Mouse (Mus musculus) liver, embryonic 16.5 days (tissue): Measurements from ENCODE around the gene Cpt1c. TPM values are rescaled to one million over a fixed set of nuclear protein-coding genes. Genes with fewer than 3 reads are reported as not detected.

Experiments
- ATAC-seq: fragments of 200-750 bp; cut with Nextera tagmentation; 2 replicates; pipeline ENCODE4 v1.8.0; 2017; ENCODE audit warnings: low read depth, mild to moderate bottlenecking, moderate number of reproducible peaks, moderate library complexity
- H3K27ac ChIP-seq: fragments of 300-500 bp; sonication (generic); 2 replicates; pipeline ENCODE4 v1.5.1; 2014; ENCODE audit warnings: mild to moderate bottlenecking, low read length
- H3K27me3 ChIP-seq: fragments of 300-500 bp; sonication (generic); 2 replicates; pipeline ENCODE4 v1.6.1; 2014; ENCODE audit warnings: low read depth, low read length, mixed read lengths; ENCODE audit not compliant: control insufficient read depth, insufficient read depth
- H3K36me3 ChIP-seq: fragments of 300-500 bp; sonication (generic); 2 replicates; pipeline ENCODE4 v1.6.1; 2014; ENCODE audit warnings: mild to moderate bottlenecking; ENCODE audit not compliant: control insufficient read depth, insufficient read depth
- H3K4me1 ChIP-seq: fragments of 300-500 bp; sonication (generic); 2 replicates; pipeline ENCODE4 v1.6.1; 2014; ENCODE audit warnings: low read depth, low read length, mixed read lengths; ENCODE audit not compliant: control insufficient read depth
- H3K4me2 ChIP-seq: fragments of 300-500 bp; sonication (generic); 2 replicates; pipeline ENCODE4 v1.6.1; 2014; ENCODE audit warnings: low read depth, low read length, mixed read lengths
- H3K4me3 ChIP-seq: fragments of 300-500 bp; sonication (generic); 2 replicates; pipeline ENCODE4 v1.5.1; 2014; ENCODE audit warnings: low read depth, mild to moderate bottlenecking, low read length
- H3K9ac ChIP-seq: fragments of 300-500 bp; sonication (generic); 2 replicates; pipeline ENCODE4 v1.6.1; 2014; ENCODE audit warnings: low read depth, low read length
- H3K9me3 ChIP-seq: fragments of 300-500 bp; sonication (generic); replicated peaks from 2 replicates; pipeline ENCODE4 v1.6.1; 2016; ENCODE audit warnings: low read length; ENCODE audit not compliant: control insufficient read depth
- WGBS: fragments of 180-500 bp; shearing (Covaris S2); extraction: QIAGEN DNeasy Blood & Tissue Kit; methylation state at CpG from one replicate; pipeline ENCODE4 v1.1.7; 2014; ENCODE audit not compliant: insufficient replicate concordance; 5-methylcytosine and 5-hydroxymethylcytosine counted together
- polyA plus RNA-seq: library from polyadenylated mRNA; unstranded; fragments of >200 nt; fragmentation: Nextera tagmentation; extraction: Ambion mirVana; gene quantifications from 2 replicates; pipeline ENCODE4 v1.2.1, GENCODE M21; 2015

The Cpt1c gene
- polyA plus RNA-seq, 1 experiment from 2014 or later, result 1.8 TPM

GRCm38 (mm10) chr7:45014096-45014451, 39.4 kb upstream of the Cpt1c start:
- no peaks in the 10 kb centered on the region for H3K9me3 ChIP-seq
- H3K27me3 ChIP-seq, result peaks cover 2% of the 10 kb centered on the region; the same call in 1 of the 2 replicates
- no peak for ATAC-seq
- H3K27ac ChIP-seq, result no peak overlapping the region
- no peak overlapping the region for H3K4me2 ChIP-seq
- peaks cover 45% of the 10 kb centered on the region for H3K4me1 ChIP-seq
- H3K4me3 ChIP-seq, result no peak overlapping the region
- H3K9ac ChIP-seq, result peak overlapping the region; percentile 1; the same call in 1 of the 2 replicates
- H3K36me3 ChIP-seq, result peaks cover 18% of the 10 kb centered on the region
- WGBS, result 91% methylated on average over 3 of the region's 3 CpGs

GRCm38 (mm10) chr7:45013366-45014095, 38.9 kb upstream of the Cpt1c start:
- WGBS, result 89% methylated on average over 16 of the region's 16 CpGs
- no peak for ATAC-seq
- no peaks in the 10 kb centered on the region; the same call in 1 of the 2 replicates for H3K27me3 ChIP-seq
- no peaks in the 10 kb centered on the region for H3K9me3 ChIP-seq
- H3K4me3 ChIP-seq, result no peak overlapping the region
- H3K36me3 ChIP-seq, result peaks cover 21% of the 10 kb centered on the region
- H3K27ac ChIP-seq, result peak overlapping the region; percentile 14; the same call in 1 of the 2 replicates
- peaks cover 42% of the 10 kb centered on the region for H3K4me1 ChIP-seq
- no peak overlapping the region for H3K4me2 ChIP-seq
- H3K9ac ChIP-seq, result 0 out of 2 replicates have a peak overlapping the region, but pooled peaks have one; percentile 18

GRCm38 (mm10) chr7:45012824-45013223, 38.2 kb upstream of the Cpt1c start:
- no peak overlapping the region for H3K4me2 ChIP-seq
- no peak for ATAC-seq
- H3K4me1 ChIP-seq, result peaks cover 35% of the 10 kb centered on the region
- H3K4me3 ChIP-seq, result no peak overlapping the region
- 0 out of 2 replicates have a peak overlapping the region, but pooled peaks have one; percentile 18 for H3K9ac ChIP-seq
- no peak overlapping the region for H3K27ac ChIP-seq
- H3K9me3 ChIP-seq, result no peaks in the 10 kb centered on the region
- no peaks in the 10 kb centered on the region for H3K27me3 ChIP-seq
- peaks cover 28% of the 10 kb centered on the region for H3K36me3 ChIP-seq
- WGBS, result 68% methylated on average over 4 of the region's 4 CpGs

- H3K4me2 ChIP-seq, result no peak overlapping the region
- H3K9me3 ChIP-seq, result no peaks in the 10 kb centered on the region
- H3K4me1 ChIP-seq, result peaks cover 31% of the 10 kb centered on the region
- no peak overlapping the region for H3K4me3 ChIP-seq
- H3K9ac ChIP-seq, result no peak overlapping the region
- peaks cover 37% of the 10 kb centered on the region for H3K36me3 ChIP-seq
- H3K27me3 ChIP-seq, result no peaks in the 10 kb centered on the region
- 92% methylated on average over 6 of the region's 6 CpGs for WGBS
- no peak overlapping the region for H3K27ac ChIP-seq
- ATAC-seq, result no peak
Observed at GRCm38 (mm10) chr7:45012011-45012410, 37.4 kb upstream of the Cpt1c start.

- Histone ChIP-seq H3K4me1 (peaks cover 6% of the 10 kb centered on the region), H3K36me3 (peaks cover 61% of the 10 kb centered on the region), H3K27ac (no peak overlapping the region), H3K9ac (no peak overlapping the region), H3K4me2 (no peak overlapping the region), H3K9me3 (no peaks in the 10 kb centered on the region), H3K27me3 (no peaks in the 10 kb centered on the region), H3K4me3 (no peak overlapping the region)
- ATAC-seq, result no peak
- WGBS, result 90% methylated on average over 19 of the region's 19 CpGs
Observed at GRCm38 (mm10) chr7:45008411-45008810, 33.8 kb upstream of the Cpt1c start.

GRCm38 (mm10) chr7:45007846-45008245, 33.2 kb upstream of the Cpt1c start:
- no peaks in the 10 kb centered on the region for H3K27me3 ChIP-seq
- 94% methylated on average over 30 of the region's 30 CpGs for WGBS
- H3K9me3 ChIP-seq, result no peaks in the 10 kb centered on the region
- peaks cover under 1% of the 10 kb centered on the region for H3K4me1 ChIP-seq
- H3K36me3 ChIP-seq, result peaks cover 64% of the 10 kb centered on the region
- H3K4me3 ChIP-seq, result no peak overlapping the region
- no peak overlapping the region for H3K27ac ChIP-seq
- no peak for ATAC-seq
- H3K9ac ChIP-seq, result no peak overlapping the region
- no peak overlapping the region for H3K4me2 ChIP-seq

GRCm38 (mm10) chr7:45007141-45007540, 32.5 kb upstream of the Cpt1c start:
- no peak overlapping the region for H3K4me2 ChIP-seq
- H3K4me3 ChIP-seq, result no peak overlapping the region
- H3K27ac ChIP-seq, result no peak overlapping the region
- H3K27me3 ChIP-seq, result no peaks in the 10 kb centered on the region
- ATAC-seq, result no peak
- no peak overlapping the region for H3K9ac ChIP-seq
- 88% methylated on average over 29 of the region's 29 CpGs for WGBS
- H3K36me3 ChIP-seq, result peaks cover 69% of the 10 kb centered on the region
- no peaks in the 10 kb centered on the region for H3K9me3 ChIP-seq
- H3K4me1 ChIP-seq, result no peaks in the 10 kb centered on the region; the same call in 1 of the 2 replicates

- peaks cover 71% of the 10 kb centered on the region for H3K36me3 ChIP-seq
- no peak overlapping the region for H3K27ac ChIP-seq
- no peak overlapping the region for H3K4me2 ChIP-seq
- no peaks in the 10 kb centered on the region for H3K27me3 ChIP-seq
- H3K9me3 ChIP-seq, result no peaks in the 10 kb centered on the region
- no peak for ATAC-seq
- no peak overlapping the region for H3K4me3 ChIP-seq
- H3K9ac ChIP-seq, result no peak overlapping the region
- 90% methylated on average over 12 of the region's 12 CpGs for WGBS
- H3K4me1 ChIP-seq, result no peaks in the 10 kb centered on the region; the same call in 1 of the 2 replicates
Observed at GRCm38 (mm10) chr7:45006503-45006902, 31.9 kb upstream of the Cpt1c start.

GRCm38 (mm10) chr7:45005321-45005992, 30.8 kb upstream of the Cpt1c start:
- H3K4me1 ChIP-seq, result no peaks in the 10 kb centered on the region; the same call in none of the 2 replicates
- no peak for ATAC-seq
- no peak overlapping the region for H3K4me3 ChIP-seq
- H3K27ac ChIP-seq, result no peak overlapping the region
- H3K9me3 ChIP-seq, result no peaks in the 10 kb centered on the region
- 63% methylated on average over 6 of the region's 6 CpGs for WGBS
- no peak overlapping the region for H3K4me2 ChIP-seq
- H3K9ac ChIP-seq, result no peak overlapping the region
- H3K27me3 ChIP-seq, result no peaks in the 10 kb centered on the region
- peaks cover 79% of the 10 kb centered on the region for H3K36me3 ChIP-seq
